Mouse (Mus musculus): ENCODE results near the gene Rab12.

Rab12 gene

GRCm38 (mm10) chr17:66446196-66447006 lies 73.1 kb downstream of the Rab12 start:
- DNase-seq: no peak
